Mouse (Mus musculus) heart, postnatal 0 days (tissue): Measurements from ENCODE around the gene Vps37d.

Experiments
- CTCF ChIP-seq: IDR thresholded peaks from 2 replicates; pipeline ENCODE4 v1.5.1; 2016; ENCODE audit warnings: antibody characterized with exemption, control low read depth, low read depth
- EP300 ChIP-seq: IDR thresholded peaks from 2 replicates; pipeline ENCODE4 v1.6.1; 2016; ENCODE audit warnings: antibody characterized with exemption, low read depth

GRCm38 (mm10) chr5:135077564-135078481 is at the start of gene Vps37d:
- TF ChIP-seq CTCF (peak; percentile 72), EP300 (no peak)
